Mouse (Mus musculus): Measurements from ENCODE around the gene Olfr1215.
"Not testable (repeated sequence)": the region's sequence is repeated elsewhere in the genome, so short reads cannot be mapped to it uniquely, and the experiment has no call there.

The Olfr1215 gene

DNA sequence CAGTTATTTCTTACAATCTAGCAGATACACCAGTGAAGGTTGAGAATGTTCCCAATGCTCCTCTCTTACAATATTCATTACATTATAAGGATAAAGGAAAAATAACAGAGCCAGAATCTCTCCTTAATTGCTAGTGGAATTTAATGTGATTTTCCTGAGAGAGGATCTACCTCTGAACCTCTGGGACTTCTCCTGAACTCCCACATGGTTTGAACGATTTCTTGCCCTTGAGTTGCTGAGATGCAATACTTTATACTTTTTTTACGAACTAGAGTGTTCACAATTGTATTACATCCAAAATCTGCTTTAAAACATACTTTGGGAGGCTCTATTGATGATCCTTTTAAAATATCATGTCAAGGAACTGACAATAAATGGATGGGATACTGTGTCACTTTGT lies at the start of gene Olfr1215:
Gene Olfr1215 (minus strand): TSS at position 101 of the 400 bp plus-strand sequence.
- no peak for DNase-seq (ENCODE audit: extremely low read depth, low read depth, low spot score)

DNA sequence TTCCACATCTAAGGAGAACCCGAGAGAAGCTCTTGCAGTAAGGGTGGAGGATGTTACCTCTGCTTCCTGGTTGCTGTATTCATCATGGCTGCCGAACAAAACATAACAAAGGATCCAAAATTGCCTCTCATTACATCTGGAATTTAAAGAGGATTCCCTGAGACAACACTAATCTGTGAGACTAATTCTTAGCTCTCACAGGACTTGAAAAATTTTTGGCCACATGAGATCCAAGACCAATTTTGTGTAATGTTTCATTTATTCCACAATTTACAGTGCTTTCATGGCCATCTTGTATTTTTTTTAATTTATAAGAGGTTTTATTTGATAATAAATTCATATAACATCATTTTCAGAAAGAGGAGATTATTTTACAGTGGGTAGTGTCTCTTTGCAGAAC lies 25.2 kb upstream of the Olfr1215 start, which contains the start of gene Olfr1217:
Gene Olfr1217 (minus strand): TSS at position 101 of the 400 bp plus-strand sequence.
- DNase-seq (ENCODE audit: extremely low read depth, low read depth, low spot score): no peak

DNA sequence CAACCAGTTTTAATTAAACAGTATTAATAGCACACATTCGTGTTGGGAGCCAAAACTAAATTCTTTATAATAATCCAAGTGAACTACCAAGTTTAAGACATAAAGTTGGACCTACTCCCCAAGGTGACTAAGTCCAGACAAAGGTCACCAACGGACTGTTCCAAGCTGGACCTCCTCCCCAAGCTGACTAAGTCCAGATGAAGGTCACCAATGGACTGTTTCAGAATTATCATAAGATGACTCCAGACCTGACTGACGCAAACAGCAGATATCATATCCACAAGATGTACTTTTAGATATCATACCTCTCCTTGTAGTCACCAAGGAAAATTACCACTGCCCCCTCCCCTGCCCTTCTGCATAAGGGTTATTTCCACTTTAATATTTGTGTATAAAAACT lies 14.7 kb upstream of the Olfr1215 start:
- DNase-seq (ENCODE audit: extremely low read depth, low read depth, low spot score): not testable (repeated sequence)

DNA sequence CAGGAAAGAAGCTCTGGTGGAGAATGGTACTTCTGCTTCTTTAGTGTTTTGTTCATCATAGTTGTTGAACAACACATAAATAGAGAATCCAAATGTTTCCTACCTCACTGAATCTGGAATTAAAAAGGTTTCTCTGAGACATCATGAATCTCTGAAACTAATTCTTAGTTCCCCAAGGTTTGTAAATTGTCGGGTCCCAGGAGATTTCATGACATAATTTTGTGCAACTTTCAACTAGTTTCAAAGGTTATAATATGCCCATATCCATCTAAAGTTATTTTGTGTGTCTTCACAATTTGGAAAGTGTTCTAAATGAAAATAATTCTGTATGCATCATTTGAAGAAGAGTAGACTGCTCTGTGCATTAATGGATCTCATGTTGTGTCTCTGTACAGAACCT lies 11.5 kb upstream of the Olfr1215 start, which contains the start of gene Olfr1216:
Gene Olfr1216 (minus strand): TSS at position 101 of the 400 bp plus-strand sequence.
- no peak for DNase-seq (ENCODE audit: extremely low read depth, low read depth, low spot score)

DNA sequence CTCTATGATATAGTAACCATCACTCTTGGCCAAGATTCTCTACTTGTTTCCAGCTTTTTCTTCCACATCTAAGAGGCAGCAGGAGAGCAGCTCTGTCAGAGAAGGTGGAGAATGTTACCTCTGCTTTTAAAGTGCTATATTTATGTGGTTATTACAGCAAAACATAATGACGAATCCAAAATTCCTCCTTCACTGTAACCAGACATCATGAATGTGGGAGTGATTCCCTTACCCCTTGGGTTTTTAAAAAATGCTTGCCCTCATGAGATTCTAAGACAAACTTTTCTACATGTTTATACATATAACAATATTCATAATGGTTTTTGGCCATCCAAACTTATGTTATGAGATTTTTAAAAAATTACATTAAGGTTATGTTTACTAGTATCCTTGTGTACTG lies 14.2 kb downstream of the Olfr1215 start, which contains the start of gene Olfr1214:
Gene Olfr1214 (minus strand): TSS at position 101 of the 400 bp plus-strand sequence.
- no peak for DNase-seq (ENCODE audit: extremely low read depth, low read depth, low spot score)

DNA sequence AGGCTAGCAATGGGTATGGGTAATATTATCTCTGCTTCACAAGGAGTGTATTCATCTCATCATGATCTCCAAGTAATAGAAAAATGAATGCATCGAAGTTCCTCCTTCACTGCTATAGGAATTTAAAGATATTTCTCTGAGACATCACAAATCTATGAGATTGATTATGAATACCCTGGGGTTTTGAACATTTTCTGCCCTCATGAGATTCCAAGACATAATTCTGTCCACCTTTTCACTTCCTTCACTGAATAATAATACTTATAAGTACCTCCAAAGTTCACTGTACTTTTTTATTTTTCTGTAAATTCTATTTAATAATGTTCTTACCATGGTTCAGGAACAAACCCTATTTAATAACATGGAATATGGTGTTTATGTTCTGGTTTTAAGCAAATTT lies 26.6 kb downstream of the Olfr1215 start, which contains the start of gene Gm13762:
Gene Gm13762 (minus strand): TSS at position 101 of the 400 bp plus-strand sequence.
- DNase-seq (ENCODE audit: extremely low read depth, low read depth, low spot score): no peak

DNA sequence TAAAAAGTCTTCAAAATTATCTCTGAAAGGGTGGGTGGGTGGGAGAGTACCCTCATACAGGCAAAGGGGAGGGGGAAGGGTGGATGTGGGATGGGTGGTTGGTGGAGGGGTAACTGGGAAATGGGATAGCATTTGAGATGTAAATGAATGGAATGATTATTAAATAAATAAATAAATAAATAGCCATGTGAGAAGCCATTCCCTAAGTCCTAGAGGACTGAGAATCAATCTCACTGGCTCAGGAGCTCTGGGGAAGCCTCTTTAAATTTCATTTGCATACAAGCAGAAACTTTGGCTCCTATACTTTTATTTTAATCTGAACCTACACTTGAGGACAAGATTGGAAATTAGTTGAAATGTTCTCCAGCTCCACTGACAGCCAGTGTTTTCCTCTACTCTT lies 53.1 kb downstream of the Olfr1215 start, which contains the start of gene Olfr1212:
Gene Olfr1212 (plus strand): TSS at position 301 of the 400 bp plus-strand sequence.
- DNase-seq (ENCODE audit: extremely low read depth, low read depth, low spot score): no peak

Measured in fat pad, adult 2 months (tissue).